Mouse (Mus musculus) kidney, adult 11 months (tissue): ENCODE data around the gene 2310022B05Rik.
A peak's percentile ranks its signal among the peaks of the same experiment; 100 is the strongest.

Experiments used
- DNase-seq: peaks from one replicate; pipeline ENCODE4 v3.0.0; 2022

2310022B05Rik gene

DNA sequence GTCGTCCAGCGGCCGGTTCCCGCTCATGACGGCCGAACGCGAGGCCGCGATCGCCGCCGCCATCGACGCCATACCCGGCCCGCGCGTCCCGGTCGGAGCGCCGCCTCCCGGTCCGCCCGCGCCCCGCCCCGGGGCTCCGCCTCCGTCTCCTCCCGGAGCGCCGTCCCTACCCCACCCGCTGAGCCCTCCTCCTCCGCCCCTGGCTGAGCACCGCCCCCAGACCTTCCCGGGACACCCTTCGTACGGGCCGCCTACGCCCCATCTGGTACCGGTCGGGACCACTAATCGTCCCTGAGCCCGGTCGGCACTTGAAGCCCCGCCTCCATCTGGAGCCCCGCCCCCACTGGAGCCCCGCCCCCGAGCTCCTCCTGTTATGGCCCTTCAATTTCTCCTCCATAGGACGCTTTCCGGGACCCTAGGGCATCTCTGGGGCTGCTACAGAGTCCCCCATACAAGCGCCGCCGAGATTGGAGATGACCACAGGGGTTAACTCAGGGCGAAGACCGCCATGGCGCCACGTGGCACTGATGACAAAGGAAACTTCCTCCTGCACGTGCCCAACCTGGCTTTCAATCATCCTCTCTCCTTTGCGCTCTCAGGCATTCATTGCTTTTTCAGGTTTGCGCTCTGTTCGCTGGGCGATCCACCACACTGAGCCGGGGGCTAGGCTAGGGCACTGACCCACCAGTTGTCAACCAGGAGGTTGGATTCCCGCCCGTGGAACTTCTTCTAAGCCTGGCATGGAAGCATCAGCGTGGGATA is at the start of gene 2310022B05Rik:
Gene 2310022B05Rik, minus strand, starts transcription at position 258 of the 762 bp plus-strand sequence.
- DNase-seq: peak; percentile 89

DNA sequence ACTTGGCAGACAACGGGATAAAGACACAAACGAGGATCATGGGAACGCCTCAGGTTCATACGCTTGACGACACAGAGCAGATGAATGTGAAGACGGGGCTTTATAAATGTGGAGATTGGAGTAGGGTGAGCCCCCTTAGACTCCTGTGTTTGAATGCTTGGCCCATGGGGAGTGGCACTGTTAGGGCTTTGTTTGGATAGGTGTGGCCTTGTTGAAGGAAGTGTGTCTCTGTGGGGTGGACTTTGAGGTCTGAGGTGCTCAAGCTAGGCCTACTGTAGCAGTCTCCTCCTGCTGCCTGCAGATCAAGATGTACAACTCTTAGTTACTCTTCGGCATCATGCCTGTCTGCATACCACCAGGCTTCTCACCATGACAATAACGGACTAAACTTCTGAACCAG is 42.7 kb upstream of the 2310022B05Rik start:
- no peak for DNase-seq

DNA sequence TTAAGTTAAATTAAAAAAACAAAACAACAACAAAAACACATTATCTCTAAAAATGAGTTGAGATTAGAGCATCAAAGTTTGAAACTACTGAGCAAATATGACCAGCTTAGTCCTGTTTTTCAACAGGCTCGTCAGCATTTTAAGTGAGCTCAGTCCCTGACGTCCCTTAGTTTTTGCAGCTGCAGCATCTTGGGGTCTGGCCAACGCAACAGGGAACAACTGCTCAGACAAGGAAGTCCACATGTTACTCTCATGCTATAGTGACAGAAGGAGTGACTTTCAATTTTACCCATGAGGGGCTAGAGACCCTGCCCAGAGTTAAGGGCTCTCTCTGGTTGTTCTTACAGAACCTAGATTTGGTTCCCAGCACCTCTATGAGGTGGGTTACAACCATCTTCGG is 41.2 kb upstream of the 2310022B05Rik start:
- no peak for DNase-seq

DNA sequence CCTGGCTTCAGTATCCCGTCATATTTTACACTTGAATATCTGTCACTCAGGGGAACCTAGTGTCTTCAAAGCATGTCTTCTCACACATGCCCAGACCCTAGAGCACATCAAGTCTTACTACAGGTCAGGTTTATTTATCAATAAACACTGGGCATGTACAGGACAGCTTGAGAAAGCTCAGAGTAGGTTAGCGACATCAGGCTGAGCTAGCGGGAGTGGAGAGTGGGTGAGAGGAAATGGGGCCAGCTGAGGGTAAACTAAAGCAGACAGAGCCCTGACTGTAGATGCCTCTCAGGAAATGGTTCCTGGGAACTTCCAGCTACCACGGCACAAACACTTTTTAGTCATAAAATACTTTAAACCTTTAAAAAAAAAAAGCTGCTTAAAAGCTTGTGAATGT is 40.4 kb upstream of the 2310022B05Rik start:
- DNase-seq: no peak

DNA sequence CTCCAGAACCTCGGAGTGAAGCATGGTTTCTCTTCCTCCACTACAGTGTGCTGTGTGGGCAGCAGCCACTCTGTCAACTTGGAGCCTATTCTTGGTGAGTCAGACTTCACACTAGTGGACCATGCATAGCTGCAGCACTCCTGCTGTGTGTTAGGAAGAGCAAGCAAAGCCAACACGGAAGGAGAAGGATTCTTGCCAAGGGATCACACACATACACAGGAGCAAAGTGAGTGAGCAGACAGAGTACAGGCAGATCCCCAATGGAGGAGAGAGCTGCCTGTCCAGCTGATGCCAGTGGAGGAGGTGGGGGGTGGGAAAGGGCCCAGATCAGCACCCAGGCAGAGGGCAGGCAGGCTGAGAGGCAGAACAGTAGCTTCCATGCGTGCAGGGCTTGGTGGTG is 39.0 kb upstream of the 2310022B05Rik start:
- DNase-seq: no peak

DNA sequence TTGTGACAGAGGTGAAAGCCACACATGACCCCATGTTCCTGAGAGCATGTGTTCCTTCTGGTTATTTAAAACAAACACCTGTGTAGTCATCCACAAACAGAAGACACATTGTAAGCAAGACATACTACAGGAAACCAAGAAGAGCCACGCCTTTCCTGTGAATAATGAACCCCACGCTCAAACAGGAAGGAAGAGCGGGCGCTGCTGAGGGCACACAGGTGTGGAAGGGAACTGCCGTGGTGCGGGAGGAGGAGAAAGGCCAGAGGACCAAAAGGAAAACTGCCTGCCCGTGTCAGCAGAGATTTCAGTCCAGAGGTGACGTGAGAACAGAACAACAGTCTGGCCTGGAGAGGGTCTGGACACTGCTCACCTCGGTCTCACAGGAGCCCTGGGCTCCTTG is 37.9 kb upstream of the 2310022B05Rik start:
- no peak for DNase-seq

DNA sequence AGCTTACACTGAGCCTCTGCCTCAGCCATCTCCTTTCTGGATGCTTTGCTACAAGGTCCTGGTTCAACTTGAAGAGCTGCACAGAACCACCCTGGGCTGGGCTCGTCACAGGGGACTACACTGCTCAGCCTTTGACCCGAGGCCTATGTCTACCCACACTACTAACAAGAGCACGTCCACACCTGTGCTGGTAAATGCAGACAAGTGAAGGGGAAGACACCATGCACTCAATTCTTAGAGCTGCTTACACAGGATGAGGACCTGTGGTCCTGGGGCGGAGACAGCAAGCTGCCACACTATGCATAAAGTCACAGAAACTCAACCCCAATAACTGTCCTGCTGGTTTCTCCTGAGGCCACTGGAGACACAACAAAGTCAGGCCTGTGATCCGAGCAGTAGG is 37.1 kb upstream of the 2310022B05Rik start:
- no peak for DNase-seq

DNA sequence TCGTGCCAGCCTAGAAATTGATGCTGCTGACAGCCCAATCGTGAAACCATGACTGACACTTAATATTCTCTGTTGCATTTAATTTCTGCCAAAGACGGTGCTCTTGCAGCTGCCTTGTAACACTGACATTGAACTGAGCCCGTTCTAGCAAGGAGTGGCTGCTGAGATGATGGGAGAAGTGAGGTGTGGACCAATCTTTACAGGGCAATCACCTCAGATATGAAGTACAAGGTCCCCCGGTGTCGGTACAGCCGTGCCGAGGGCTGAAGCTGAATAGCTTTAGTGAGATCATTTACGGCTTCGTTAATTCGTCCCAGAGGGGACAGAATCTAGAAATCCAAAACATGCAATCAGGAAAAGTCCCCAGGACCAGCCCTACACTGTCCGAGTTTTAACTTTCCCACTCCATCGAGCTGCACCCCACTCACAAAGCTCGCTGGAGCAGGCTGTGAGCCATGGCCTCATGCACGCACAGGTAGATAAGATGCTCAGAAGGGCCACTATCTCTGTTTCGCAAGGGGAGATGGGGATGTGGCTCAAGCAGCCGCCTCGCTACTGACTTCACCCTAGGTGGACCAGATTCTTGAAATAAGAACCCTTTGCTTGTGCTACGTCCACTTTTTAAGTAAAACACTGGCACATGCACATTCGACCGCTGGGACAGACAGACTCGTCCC is 32.4 kb upstream of the 2310022B05Rik start:
- DNase-seq: no peak

DNA sequence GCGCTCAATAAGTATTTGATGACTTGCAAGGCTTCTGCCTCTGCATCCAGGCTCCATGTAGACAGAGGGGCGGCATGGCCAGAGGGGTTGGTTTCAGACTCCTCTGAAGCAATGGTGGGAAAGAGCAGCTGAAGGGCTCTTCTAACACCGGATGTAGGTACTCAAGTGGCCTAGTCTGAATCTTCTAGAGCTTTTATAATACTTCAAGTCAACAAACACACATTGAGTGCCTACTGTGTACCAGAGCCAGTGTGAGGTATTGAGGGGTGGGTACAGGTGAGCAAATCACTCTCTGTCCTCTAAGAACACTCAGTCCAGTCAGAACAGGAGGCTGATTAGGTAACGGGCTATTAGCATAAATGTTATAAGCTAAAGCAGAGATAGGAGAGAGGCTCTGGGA is 28.5 kb upstream of the 2310022B05Rik start:
- no peak for DNase-seq

DNA sequence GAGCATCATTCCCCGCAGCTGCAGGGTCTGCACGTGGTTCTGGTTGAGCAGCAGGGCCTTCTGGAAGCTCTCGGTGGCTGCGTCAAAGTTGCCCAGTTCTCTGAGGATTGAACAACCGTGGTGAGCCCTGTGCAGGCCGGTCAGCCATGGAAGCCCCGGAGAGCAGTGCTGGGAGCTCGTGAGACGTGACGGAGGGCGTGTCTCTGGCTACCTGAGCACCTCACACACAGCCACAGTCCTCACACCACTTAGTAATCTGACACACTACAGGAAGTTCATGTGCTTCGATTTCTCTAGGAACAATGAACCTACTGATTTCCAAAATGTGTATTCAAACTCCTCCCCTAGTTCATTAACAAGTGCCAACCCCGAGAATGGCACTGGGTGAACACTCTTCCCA is 25.7 kb upstream of the 2310022B05Rik start:
- DNase-seq: no peak

DNA sequence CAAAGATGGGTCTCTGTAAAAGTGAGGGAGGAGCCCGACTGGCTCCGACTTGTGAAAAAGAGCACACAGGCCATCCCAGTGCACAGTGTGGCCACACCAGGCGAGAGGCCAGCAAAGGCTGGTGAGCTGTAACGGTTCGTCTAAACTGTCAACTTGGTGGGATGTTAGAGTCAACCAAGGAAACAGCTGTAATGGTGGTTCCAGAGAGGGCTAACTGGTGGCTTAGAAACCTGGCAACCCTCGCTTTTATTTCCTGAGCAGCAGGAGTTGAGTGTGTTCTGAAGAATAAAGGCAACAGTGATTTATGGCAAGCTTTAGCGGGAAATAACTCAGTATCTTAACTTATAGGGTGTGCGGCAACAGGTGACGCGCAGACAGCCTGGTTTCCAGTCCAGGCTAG is 19.0 kb upstream of the 2310022B05Rik start:
- no peak for DNase-seq

DNA sequence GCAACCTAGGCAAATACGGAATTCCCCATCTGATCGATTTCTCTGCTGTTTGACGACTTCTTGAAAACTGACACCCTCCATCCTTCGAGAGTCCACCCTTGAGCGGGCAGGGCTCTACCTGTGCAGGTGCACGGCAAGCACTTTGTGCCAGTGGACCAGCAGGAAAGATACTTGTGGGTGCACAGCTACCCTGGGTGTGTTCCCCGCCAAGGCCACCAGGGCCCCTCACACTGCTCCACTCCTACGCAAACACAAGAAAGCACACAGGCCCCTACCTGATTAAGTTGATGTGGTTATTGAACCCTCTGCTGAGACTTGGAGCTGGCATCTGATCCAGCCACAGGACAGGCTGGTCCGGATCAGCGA is 18.6 kb upstream of the 2310022B05Rik start:
- no peak for DNase-seq

DNA sequence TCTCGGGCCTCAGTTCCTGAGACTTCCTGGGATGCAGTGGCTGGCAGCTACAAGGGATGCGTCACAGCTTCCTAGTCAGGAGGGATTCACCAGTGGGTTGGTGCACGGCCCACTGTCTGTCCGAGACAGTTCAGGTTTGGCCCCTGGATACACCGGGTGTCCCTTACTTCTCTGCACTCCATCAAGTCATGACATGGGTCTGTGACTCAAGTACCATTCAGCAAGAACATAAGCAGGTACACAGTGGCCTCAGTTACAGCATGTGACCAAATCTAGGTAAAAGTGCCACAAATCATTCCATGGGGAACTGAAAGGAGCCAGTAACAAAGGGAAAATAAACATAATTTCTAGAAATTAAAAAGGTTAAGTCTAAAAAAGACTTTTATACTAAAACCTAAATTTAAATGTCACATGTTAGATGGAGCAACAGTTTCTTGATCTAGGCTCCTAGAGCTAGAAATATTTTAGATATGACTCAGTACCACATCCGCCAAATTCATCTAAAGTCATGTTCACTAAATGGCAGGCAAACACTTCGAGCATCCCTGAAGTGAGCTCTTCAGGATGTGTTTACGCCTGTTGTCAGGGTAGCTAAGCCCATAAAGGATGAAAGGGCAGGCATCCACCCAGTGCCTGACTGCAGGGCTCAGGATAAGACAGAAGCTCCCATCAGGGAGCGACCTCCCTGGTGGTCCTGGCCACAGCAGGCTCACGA is 18.1 kb upstream of the 2310022B05Rik start:
- no peak for DNase-seq

DNA sequence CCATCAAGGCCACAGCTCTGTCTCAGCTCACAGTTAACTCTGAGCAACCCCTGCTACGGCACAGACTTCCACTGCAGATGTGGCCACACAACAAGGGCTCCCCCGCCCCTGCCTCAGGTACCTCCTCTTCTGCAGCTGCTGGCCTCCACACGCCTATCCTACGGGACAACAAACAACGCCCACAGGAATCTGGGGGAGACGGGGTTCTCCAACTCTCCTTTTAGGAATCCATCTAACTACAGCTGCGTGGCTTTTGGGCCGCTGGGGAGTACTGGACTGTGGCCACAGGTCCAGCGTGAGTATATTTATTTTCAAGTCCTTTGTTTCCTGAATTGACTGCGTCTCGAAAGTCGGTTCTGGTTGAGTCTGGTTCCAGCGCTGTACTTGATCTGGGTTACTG is 15.1 kb upstream of the 2310022B05Rik start:
- DNase-seq: no peak

DNA sequence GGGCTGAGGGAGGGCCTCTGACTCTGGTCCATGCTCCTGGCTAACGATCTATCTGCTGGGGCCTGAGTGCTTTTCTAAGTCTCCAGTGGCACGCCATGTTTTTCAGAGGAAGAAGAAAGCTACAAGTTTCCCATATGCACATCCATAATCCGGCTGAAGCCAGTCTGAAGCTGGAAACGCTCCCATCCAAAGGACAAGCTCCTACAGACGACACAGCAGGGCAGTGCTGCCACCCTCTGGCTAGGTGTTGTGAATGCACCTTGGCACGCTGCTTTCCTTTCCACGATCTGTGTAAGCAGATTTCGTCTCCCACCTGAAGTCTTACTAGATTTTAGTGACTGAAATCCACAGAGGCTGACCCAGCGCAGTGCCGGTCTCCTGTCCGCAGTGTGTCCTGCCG is 14.3 kb upstream of the 2310022B05Rik start:
- peak; percentile 75 for DNase-seq

DNA sequence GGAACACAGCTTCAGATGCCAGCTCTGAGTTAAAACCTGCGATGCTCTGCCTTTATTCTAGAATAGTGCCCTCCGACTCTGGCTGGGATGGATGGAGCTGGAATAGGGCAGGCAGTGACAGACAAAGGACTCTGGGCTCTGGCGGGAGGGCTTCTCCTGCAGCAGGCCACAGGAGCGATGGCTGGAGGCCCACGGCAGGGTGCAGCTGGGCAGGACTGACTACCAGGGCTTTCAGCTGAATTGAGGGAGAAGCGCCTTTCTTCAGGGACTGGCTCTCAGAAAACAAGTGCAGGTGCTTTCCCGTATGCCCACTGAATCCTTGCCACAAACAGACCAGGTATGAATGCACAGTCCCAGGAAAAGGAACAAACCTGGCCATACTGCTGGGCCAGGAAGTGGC is 13.9 kb upstream of the 2310022B05Rik start:
- no peak for DNase-seq

DNA sequence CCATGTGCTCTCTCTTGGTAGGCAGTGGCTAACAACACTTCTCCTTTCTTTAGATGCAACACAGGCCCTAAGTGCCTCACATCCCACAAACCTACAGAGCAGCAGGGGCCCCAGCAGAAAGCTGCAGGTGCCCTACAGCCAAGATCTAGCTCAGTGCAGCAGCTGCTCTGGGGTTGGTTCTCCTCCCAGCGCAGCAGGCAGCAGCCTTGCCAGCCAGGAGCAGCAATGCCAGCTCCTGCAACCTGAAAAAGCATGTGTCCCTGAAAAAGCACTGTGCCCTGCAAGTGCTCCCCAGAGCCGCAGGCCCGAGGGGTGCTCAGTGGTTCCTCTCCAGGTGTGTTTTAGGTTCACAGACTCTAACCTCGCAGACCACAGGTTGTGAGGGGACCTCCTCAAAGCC is 13.5 kb upstream of the 2310022B05Rik start:
- DNase-seq: no peak

DNA sequence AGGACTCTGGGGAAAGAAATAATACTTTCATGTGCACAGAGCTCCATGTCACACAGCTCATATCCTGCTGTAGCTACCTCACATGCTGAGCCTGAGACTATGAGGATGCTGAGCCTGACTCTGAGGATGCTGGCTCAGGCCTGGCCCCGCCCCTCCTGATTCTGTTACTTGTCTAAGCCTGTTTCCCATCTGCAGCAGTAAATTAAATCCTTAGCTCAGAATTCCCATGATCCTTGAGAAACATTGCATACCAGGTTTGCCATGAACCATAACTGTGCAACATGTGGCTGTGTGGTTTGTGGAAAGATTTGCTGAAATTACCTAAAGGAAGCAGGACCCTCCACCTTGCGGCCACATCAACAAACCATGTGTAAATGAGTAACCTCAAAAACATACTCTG is 9.2 kb upstream of the 2310022B05Rik start:
- no peak for DNase-seq

DNA sequence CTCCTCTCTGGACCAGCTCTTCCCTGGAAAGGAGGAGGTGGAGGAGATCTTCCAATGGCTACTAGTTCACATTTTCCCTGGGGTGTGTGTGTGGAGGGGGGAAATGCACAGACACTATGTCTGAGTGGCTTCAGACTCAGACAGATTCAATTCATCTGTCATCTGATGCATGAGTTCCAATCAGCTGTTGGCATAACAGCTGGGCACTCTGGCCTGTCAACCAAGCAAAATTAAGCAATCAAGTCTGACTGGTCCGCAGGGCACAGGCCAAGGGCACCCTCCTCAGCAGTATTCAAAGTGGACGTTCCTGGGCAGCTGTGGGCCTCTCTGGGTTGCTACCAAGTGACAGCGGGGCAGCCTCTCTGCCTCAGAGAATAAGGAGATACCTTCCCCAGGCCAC is 5.6 kb upstream of the 2310022B05Rik start:
- DNase-seq: no peak

DNA sequence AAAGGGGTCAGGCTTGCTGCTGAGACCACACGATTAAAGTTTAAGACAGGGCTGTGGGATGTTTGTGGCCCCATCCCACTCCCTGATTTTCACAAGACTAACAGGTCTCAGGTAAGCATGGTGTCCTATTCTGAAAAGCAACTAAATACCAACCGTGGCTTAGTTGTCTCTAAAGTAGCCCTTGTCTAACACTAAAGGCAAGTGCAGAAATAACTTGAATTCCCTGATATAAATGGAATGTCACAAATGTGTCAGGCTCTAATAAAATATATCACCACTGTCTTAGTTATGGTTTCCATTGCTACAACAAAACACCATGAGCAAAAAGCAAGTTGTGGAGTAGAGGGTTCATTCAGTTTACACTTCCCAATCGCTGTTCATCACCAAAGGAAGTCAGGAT is 1.2 kb upstream of the 2310022B05Rik start:
- no peak for DNase-seq

DNA sequence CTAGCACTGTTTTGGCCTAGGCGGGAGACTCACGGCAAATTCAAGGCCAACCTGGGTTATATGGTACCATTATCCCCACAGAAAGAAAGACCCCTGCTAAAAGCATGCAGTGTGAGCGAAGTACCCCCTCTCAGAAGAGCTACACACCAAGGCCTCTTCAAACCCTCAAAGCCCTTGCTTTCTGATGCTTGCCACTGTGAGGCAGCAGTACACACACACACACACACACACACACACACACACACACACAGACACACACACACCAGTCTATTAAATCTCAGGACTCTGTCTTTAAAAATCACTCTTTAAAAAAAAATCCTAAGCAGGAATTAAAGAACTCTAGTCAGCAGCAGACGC is 683 bp upstream of the 2310022B05Rik start:
- no peak for DNase-seq

DNA sequence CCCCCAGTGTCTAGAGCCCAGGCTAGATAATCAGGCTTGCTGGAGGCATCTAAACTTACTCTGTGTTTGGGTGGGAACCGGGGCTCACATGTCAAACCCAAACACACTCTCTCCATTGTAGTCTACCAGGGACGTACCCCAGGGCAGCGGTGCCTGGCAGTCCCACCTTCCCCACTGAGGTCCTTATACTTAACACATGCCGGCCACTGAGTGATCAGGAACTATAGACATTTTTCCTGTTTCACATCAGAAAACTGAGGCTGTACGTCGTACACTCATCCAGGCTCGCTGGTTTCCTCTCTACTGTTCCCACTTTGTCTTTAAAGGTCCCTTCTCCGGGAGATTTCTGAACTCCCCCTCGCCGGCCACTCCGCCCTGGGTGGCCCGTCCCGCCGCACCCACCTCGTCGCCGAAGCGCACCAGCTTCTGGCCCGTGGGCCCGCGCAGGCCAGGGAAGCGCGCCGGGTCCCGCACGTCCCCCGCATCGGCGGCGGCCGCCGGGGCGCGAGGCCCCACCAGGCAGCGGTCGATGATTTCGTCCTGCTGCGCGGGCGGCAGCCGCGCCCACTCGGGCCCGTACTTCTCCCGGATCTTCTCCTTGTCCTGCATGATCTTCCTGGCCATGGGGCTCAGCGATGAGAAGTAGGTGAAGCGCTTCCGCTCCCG is 590 bp downstream of the 2310022B05Rik start:
- no peak for DNase-seq

DNA sequence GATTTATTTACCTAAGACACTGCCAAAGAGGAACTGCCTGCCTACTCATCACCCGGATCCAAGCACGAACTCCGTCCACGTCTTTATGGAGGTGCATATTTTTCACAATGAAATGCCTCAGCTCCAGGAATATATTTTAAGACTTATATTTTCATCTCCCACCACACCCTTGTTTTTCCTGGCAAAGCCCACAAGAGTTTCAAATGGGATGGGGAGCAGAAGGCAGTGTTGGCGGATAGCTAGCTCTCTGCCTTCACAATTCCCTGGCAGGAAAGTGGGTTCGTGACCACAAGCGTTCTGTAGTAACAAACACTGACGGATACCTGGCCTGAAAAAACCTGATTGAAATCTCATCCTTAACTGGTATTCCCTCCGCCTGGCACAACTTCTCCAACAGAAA is 1.4 kb downstream of the 2310022B05Rik start:
- DNase-seq: no peak

DNA sequence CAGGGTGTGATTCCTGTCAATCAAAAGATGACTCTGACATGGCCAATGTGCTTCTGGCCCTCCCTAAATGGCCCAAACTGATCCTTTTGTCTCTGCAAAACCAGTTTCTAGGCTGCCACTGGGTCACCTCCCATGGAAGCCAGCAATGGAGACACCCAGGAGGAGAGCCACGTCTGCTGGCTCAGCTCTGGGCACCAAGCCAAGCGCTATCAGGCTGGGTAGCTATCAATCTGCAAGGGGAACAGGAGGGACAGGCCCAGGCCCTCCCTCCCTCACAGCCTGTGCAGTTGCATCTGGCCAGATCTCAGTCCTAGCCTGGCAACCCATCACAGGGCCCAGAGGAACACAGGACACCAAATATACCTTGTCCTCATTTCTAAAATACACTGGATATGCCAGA is 4.8 kb downstream of the 2310022B05Rik start:
- peak; percentile 44 for DNase-seq
